26 mouse cellular contexts compared by ENCODE assay signal in genomic region chr7:97972486-97972885, GRCm38 (mm10). TPM values are rescaled to one million over a fixed set of nuclear protein-coding genes. Genes with fewer than 3 reads are reported as not detected.
DNase-seq lines count a peak whose midpoint lies in the region; TF ChIP-seq lines count a peak whose summit lies in the region.
"Had no signal": no experiment of that assay in that cellular context is flagged by ENCODE, and none has a peak within 500 bp of the region (broad histone marks: within the 10 kb centered on the region; RNA-seq: fewer than 3 reads in every experiment).

No protein-coding gene starts in this region.

- no peaks in the 10 kb centered on the region for H3K9me3 ChIP-seq in ES-Bruce4 (replicated peaks; ENCODE audit: control insufficient read depth, insufficient read depth, low read length, poor library complexity, severe bottlenecking)
- no peaks in the 10 kb centered on the region for H3K9me3 ChIP-seq in ES-E14 (ENCODE audit: control insufficient read depth, insufficient read depth, low read depth, low read length)
- H3K9me3 ChIP-seq: embryonic facial prominence, embryonic 13.5 days; embryonic facial prominence, embryonic 15.5 days; forebrain, embryonic 10.5 days; forebrain, embryonic 12.5 days had no signal

- H3K9ac ChIP-seq in ES-Bruce4 (ENCODE audit: low read depth, poor library complexity, severe bottlenecking) (no peak overlapping the region), ES-E14 (ENCODE audit: insufficient read depth, low read depth, low read length, poor library complexity, severe bottlenecking) (no peak overlapping the region)
- H3K9ac ChIP-seq: embryonic facial prominence, embryonic 13.5 days; embryonic facial prominence, embryonic 15.5 days; forebrain, embryonic 12.5 days had no signal

- TF ChIP-seq EP300 in ES-Bruce4 (IDR thresholded peaks at IDR 0.05; ENCODE audit: insufficient read depth, low read depth, low read length) = 0 out of 2 replicates have a peak, but pooled peaks have one; percentile 18

- H3K4me3 ChIP-seq in ES-Bruce4 (ENCODE audit: low read depth, low read length) (no peak overlapping the region), ES-E14 (ENCODE audit: insufficient read depth in 1 of 2, low read depth in 1 of 2, low read length in 2 of 2, poor library complexity in 1 of 2, severe bottlenecking in 1 of 2) (no peak overlapping the region)
- H3K4me3 ChIP-seq: embryonic facial prominence, embryonic 13.5 days; embryonic facial prominence, embryonic 15.5 days; erythroblast, embryonic 14.5 days; forebrain, embryonic 10.5 days; forebrain, embryonic 12.5 days had no signal

- H3K27ac ChIP-seq in ES-Bruce4 (ENCODE audit: insufficient read depth, low read length) = peak overlapping the region; percentile 75
- H3K27ac ChIP-seq in ES-E14 (ENCODE audit: insufficient read depth, low read depth, low read length, poor library complexity, severe bottlenecking) = no peak overlapping the region
- H3K27ac ChIP-seq: embryonic facial prominence, embryonic 13.5 days; embryonic facial prominence, embryonic 15.5 days; forebrain, embryonic 10.5 days; forebrain, embryonic 12.5 days had no signal

- peak; percentile 34 for DNase-seq in ES-E14 (ENCODE audit: low read depth, low spot score)
- peak; percentile 69 for DNase-seq in ZHBTc4 (ENCODE audit: low read depth, low spot score)
- DNase-seq in right cerebral cortex, postnatal 25 days = no peak
- DNase-seq in kidney, adult 11 months = no peak
- DNase-seq: adrenal gland, adult 2 months; adrenal gland, postnatal 10 days; adrenal gland, postnatal 25 days; B cell, adult 2 months; cerebellum, adult 11 months; cerebellum, adult 8-10 months; cerebellum, adult 9-11 months; cerebellum, postnatal 36 days; embryo, embryonic 11 days had no signal

- H3K36me3 ChIP-seq in ES-Bruce4 (ENCODE audit: control insufficient read depth, insufficient read depth, low read length, poor library complexity, severe bottlenecking) (no peaks in the 10 kb centered on the region), ES-E14 (ENCODE audit: control insufficient read depth, insufficient read depth, low read length, poor library complexity, severe bottlenecking) (no peaks in the 10 kb centered on the region)
- H3K36me3 ChIP-seq: embryonic facial prominence, embryonic 13.5 days; embryonic facial prominence, embryonic 15.5 days; forebrain, embryonic 10.5 days; forebrain, embryonic 12.5 days had no signal

- H3K27me3 ChIP-seq in ES-Bruce4 (ENCODE audit: control insufficient read depth, insufficient read depth, low read length, poor library complexity, severe bottlenecking) = no peaks in the 10 kb centered on the region
- H3K27me3 ChIP-seq: CH12.LX; embryonic facial prominence, embryonic 13.5 days; embryonic facial prominence, embryonic 15.5 days; forebrain, embryonic 12.5 days had no signal

- in situ Hi-C loops in ES-E14 (cut with MboI; ENCODE audit: low sequenced_read_pairs in 2 of 2, unreplicated experiment in 2 of 2) = no loop called here

- H3K4me1 ChIP-seq in ES-Bruce4 (ENCODE audit: control insufficient read depth, insufficient read depth, low read length) (no peaks in the 10 kb centered on the region), ES-E14 (ENCODE audit: control insufficient read depth in 2 of 2, insufficient read depth in 2 of 2, low read length in 2 of 2, poor library complexity in 1 of 2) (peaks cover 2 to 9% of the 10 kb centered on the region in 2 experiments; a peak in 2 of 4 replicates)
- H3K4me1 ChIP-seq: embryonic facial prominence, embryonic 13.5 days; embryonic facial prominence, embryonic 15.5 days; forebrain, embryonic 12.5 days had no signal

- no peak for TF ChIP-seq POLR2A in ES-Bruce4 (IDR thresholded peaks at IDR 0.05; ENCODE audit: insufficient read depth, low read length)

- TF ChIP-seq CTCF in ES-Bruce4 (IDR thresholded peaks at IDR 0.05; ENCODE audit: low read depth, low read length) = no peak

TF ChIP-seq in ES-E14, 5 proteins besides CTCF, POLR2A, EP300 and RAD21:
- TF ChIP-seq ZC3H11A (IDR thresholded peaks at IDR 0.05; ENCODE audit: borderline replicate concordance, low read depth, low read length) = no peak
- TF ChIP-seq CHD2 (IDR thresholded peaks at IDR 0.05; ENCODE audit: low read depth, low read length) = no peak
- no peak for TF ChIP-seq MAFK (IDR thresholded peaks at IDR 0.05; ENCODE audit: insufficient read depth, low read depth, low read length)
- TF ChIP-seq ZNF384 (IDR thresholded peaks at IDR 0.05; ENCODE audit: low read depth, low read length) = no peak
- TF ChIP-seq HCFC1 (IDR thresholded peaks at IDR 0.05; ENCODE audit: borderline replicate concordance, insufficient read depth, low read length) = no peak

RNA-seq across cellular contexts. Expression of gene Gdpd4, which starts 52.7 kb away (rescaled TPM):
- polyA plus RNA-seq in ES-Bruce4 (2011; ENCODE audit: insufficient read depth, insufficient read length, low read depth, missing spikeins) = not detected in 2 replicates
- total RNA-seq in ES-E14 (2012; rRNA removed) = not detected in 2 replicates
- total RNA-seq: adrenal gland, adult 2 months; adrenal gland, postnatal 10 days; adrenal gland, postnatal 25 days; adrenal gland, postnatal 4 days; CH12.LX; common myeloid progenitor, adult 5-6 weeks; MEL had no signal
- polyA plus RNA-seq: adrenal gland, adult 2 months; CD4-positive, CD25-positive, alpha-beta regulatory T cell, adult 4 months; embryonic facial prominence, embryonic 13.5 days; embryonic facial prominence, embryonic 15.5 days; erythroblast, embryonic 14.5 days; forebrain, embryonic 10.5 days; forebrain, embryonic 12.5 days; forebrain, embryonic 14.5 days; forebrain, embryonic 16.5 days had no signal

Comparison
In these comparisons a context has a peak if more than half of its experiments do, and no peak if none do; other contexts are left out.
1. DNase-seq: peak in ES-E14 (single experiment) and ZHBTc4 (single experiment); none in right cerebral cortex, postnatal 25 days (single experiment) and kidney, adult 11 months (single experiment).